Mouse (Mus musculus): Measurements from ENCODE around the gene Ano2. TPM values are rescaled to one million over a fixed set of nuclear protein-coding genes. Genes with fewer than 3 reads are reported as not detected.

The Ano2 gene
- not detected in 2 replicates for polyA plus RNA-seq (2012; ENCODE audit: insufficient read depth, insufficient read length, missing spikeins)

DNA sequence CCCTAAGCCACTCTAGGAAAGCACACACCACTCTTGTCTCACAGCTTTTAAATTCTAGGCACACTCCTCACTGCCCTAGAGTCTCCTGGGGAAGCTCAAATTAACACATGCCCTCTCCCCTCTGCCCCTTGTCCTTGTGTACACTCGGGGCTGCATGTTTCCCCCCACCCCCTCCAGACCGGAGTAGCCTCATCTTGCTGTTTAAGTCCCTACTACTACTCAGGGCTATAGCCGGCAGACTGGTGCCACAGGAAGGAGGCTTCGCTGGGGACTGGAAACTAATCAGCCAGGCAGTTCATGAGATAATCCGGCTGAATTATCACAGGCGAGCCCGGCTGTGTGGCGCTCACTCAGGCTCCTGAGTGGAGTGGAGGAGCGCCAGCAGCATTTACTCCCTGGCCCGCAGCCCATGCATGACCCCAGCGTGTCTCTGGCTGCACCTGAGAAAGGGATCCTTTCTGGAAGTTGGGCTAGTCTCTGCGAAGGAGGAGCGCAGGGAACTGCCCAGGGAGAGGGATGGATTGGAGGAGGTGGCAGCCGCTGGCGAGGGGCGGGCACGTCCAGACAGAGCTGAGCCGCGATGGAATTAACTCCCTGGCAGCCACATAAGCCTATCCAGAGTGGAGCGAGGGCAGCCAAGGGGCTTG lies at the start of gene Ano2:
Gene Ano2, plus strand, starts transcription at position 363 of the 647 bp plus-strand sequence.
- Histone ChIP-seq H3K4me3 (ENCODE audit: insufficient read depth, low read depth, low read length) (no peak within 1 kb of the TSS), H3K27ac (replicated peaks; ENCODE audit: low read depth, low read length) (no peak within 1 kb of the TSS), H3K4me1 (ENCODE audit: control insufficient read depth, insufficient read depth, insufficient read length, low read length) (no peaks in the 10 kb centered on the region)

DNA sequence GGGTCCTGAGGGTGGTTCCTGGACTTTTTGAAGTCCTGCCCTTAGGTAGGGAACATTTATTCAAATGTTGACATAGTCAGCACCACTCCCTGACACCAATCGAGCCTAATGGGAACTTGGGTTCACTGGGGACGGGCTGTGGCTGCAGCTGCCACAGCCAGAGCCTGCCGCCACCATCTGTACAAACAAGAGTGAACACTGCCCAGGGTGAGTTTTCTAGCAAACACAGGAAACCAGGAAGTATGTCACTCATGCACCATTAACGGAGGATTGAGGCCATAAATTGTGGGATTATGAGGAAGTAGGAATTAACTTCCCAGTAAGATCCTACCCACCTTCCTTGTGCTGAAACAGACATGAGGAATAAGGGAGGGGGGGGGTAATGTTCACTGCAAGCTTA lies 49.7 kb upstream of the Ano2 start:
- no peak overlapping the region for H3K27ac ChIP-seq (replicated peaks; ENCODE audit: low read depth, low read length)
- no peaks in the 10 kb centered on the region for H3K4me1 ChIP-seq (ENCODE audit: control insufficient read depth, insufficient read depth, insufficient read length, low read length)
- no peak overlapping the region for H3K4me3 ChIP-seq (ENCODE audit: insufficient read depth, low read depth, low read length)

DNA sequence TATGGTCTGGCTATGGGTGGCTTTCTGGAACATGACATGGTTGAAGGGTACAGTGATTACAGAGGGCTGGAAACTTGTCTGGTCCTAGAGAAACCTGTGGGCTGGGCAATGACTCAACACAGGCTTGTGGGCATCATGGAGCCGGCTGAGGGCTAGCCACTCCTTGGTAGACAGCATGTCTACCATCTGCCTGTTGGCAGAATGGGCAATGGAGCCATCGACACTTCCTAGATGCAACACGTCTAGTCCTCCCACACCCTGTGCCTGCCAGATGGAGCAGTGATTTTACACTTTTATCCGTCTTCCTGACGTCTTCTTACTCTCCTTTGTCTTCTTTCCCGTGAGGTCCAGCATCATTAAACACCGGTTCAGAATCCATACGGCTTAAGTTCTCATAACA lies 49.1 kb upstream of the Ano2 start:
- Histone ChIP-seq H3K27ac (replicated peaks; ENCODE audit: low read depth, low read length) (no peak overlapping the region), H3K4me1 (ENCODE audit: control insufficient read depth, insufficient read depth, insufficient read length, low read length) (no peaks in the 10 kb centered on the region), H3K4me3 (ENCODE audit: insufficient read depth, low read depth, low read length) (no peak overlapping the region)

DNA sequence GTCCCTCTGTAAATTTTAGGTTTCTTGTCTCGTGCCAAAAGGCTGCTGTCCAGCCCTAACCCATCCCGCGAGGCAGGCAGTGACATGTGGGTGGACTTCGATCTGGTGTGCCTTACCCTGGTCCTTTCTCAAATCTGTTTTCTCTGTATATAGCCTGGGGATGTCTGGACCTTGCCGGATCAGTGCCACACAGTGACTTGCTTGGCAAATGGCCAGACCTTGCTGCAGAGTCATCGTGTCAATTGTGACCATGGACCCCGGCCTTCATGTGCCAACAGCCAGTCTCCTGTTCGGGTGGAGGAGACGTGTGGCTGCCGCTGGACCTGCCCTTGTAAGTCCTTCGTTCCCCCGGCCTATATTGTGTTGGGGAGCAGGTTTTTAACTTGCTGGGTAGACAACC lies 41.3 kb upstream of the Ano2 start:
- H3K4me1 ChIP-seq (ENCODE audit: control insufficient read depth, insufficient read depth, insufficient read length, low read length), result no peaks in the 10 kb centered on the region
- no peak overlapping the region for H3K27ac ChIP-seq (replicated peaks; ENCODE audit: low read depth, low read length)
- no peak overlapping the region for H3K4me3 ChIP-seq (ENCODE audit: insufficient read depth, low read depth, low read length)

DNA sequence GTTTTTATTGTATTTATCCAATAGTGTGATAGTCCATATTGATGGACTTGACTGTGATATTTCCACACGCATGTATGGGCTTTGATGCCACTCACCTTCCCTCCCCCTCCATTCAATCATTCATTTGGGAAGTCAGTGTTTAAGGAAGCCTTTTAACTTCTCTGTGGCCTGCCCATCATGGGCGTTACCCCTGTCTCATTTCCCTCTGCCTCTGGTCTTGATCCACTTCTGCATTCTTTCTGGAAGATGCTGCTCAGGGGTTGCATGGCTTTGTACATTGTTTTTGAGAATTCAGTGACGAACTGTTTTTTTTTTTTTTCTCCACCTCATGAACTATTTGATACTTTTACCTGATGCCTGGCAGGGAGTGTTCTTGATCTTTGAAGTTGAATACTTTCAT lies 38.9 kb upstream of the Ano2 start:
- H3K27ac ChIP-seq (replicated peaks; ENCODE audit: low read depth, low read length), result no peak overlapping the region
- no peak overlapping the region for H3K4me3 ChIP-seq (ENCODE audit: insufficient read depth, low read depth, low read length)
- no peaks in the 10 kb centered on the region for H3K4me1 ChIP-seq (ENCODE audit: control insufficient read depth, insufficient read depth, insufficient read length, low read length)

DNA sequence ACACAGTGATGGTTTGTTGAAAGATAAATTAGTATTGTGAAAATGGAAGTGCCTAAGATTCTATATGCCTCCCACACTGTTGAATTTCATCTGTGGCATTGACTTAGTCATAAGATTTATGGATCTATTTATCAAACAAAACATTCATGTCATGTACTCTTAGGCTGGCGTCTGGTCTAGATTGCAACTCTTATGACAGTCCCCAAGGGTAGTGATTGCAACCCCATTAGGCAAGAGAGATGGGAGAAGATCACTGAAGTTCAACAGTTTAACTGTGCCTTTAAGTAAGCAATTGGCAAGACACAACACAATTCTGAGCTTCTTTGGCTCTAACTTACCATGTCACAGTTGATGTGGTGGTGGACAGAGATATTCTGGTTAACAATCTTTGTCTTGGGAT lies 36.8 kb upstream of the Ano2 start:
- Histone ChIP-seq H3K27ac (replicated peaks; ENCODE audit: low read depth, low read length) (no peak overlapping the region), H3K4me1 (ENCODE audit: control insufficient read depth, insufficient read depth, insufficient read length, low read length) (no peaks in the 10 kb centered on the region), H3K4me3 (ENCODE audit: insufficient read depth, low read depth, low read length) (no peak overlapping the region)

DNA sequence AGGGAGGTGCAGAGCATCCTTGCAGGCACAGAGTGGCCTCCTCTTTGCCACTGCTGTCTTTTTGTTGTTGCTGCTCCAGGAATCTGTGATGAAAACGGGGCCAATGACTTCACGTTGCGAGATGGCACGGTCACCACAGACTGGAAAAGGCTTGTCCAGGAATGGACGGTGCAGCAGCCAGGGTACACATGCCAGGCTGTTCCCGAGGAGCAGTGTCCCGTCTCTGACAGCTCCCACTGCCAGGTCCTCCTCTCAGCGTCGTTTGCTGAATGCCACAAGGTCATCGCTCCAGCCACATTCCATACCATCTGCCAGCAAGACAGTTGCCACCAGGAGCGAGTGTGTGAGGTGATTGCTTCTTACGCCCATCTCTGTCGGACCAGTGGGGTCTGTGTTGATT lies 33.3 kb upstream of the Ano2 start:
- no peak overlapping the region for H3K4me3 ChIP-seq (ENCODE audit: insufficient read depth, low read depth, low read length)
- H3K27ac ChIP-seq (replicated peaks; ENCODE audit: low read depth, low read length), result no peak overlapping the region
- no peaks in the 10 kb centered on the region for H3K4me1 ChIP-seq (ENCODE audit: control insufficient read depth, insufficient read depth, insufficient read length, low read length)

DNA sequence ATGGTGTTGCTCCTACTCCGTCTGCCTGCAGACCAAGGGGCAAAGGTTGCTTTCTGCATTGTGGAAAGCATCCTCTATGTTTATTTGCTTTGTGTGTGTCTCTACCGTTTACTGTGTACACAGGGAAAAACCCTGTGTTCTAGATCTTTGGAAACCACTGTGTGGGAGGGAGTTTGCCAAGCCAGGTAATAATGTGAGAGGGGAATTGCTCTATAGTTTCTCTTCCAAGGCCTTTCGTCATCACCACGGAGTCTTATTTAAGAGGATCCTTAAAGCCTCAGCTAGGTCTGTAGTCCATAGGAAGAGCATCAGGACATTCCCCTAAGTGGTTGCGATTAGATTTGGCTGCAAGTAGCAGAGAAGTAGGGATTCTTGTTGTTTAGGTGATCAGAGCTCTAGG lies 32.3 kb upstream of the Ano2 start:
- Histone ChIP-seq H3K4me3 (ENCODE audit: insufficient read depth, low read depth, low read length) (no peak overlapping the region), H3K4me1 (ENCODE audit: control insufficient read depth, insufficient read depth, insufficient read length, low read length) (no peaks in the 10 kb centered on the region), H3K27ac (replicated peaks; ENCODE audit: low read depth, low read length) (no peak overlapping the region)

DNA sequence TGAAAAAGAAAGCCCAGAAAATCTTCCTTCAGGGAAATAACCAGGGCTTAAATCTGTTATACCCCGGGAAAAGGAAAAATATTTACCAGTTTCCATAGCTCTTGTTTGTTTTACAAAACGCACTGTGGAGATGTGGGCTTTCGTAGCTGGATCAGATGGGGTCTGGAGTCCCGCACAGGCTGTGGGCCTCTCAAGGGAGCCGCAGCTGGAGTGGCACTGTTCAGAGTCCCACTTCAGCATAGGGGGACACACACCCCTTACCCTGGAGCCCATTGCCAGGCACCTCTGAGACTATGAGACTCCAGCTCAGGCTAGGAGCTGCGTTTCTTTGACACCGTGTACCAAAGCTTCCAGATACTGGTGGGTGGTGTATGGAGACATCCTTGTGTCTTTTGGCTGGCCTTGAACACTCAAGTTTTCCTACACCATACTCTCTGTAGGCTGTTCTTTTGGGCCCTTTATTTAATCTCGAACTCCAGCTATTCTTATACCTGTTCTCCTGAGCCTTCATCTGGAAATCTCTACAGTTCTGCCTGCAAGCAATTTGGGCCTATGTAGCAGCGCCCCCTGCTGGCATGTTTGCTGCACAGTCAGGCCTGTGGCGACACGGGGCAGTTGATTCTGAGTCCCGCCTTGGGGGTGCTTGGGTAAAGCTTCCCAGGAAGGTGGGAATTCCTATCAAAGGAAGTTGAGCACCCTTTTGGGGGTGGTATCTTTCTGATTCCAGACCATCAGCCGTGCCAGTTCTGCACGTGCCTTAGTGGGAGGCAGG lies 28.9 kb upstream of the Ano2 start:
- H3K4me3 ChIP-seq (ENCODE audit: insufficient read depth, low read depth, low read length), result no peak overlapping the region
- no peak overlapping the region for H3K27ac ChIP-seq (replicated peaks; ENCODE audit: low read depth, low read length)
- H3K4me1 ChIP-seq (ENCODE audit: control insufficient read depth, insufficient read depth, insufficient read length, low read length), result no peaks in the 10 kb centered on the region

DNA sequence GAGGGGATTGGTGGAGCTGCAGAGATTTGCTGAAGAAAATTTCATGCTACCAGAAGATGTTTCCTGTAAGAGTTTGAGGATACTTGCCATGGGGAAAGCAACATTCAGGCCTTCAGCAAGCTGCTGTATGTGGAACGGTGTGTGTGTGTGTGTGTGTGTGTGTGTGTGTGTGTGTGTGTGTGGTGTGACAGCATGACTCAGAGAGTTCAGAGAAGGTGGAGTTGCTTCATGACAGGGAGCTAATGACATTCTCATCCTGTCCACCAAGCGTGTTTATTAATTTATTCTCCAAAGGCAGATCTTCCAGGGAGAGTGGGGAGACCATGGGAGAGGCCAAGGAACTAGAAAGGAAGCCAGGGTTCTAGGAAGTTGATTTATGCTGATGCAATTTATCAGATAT lies 26.3 kb upstream of the Ano2 start:
- Histone ChIP-seq H3K4me1 (ENCODE audit: control insufficient read depth, insufficient read depth, insufficient read length, low read length) (no peaks in the 10 kb centered on the region), H3K4me3 (ENCODE audit: insufficient read depth, low read depth, low read length) (no peak overlapping the region), H3K27ac (replicated peaks; ENCODE audit: low read depth, low read length) (no peak overlapping the region)

DNA sequence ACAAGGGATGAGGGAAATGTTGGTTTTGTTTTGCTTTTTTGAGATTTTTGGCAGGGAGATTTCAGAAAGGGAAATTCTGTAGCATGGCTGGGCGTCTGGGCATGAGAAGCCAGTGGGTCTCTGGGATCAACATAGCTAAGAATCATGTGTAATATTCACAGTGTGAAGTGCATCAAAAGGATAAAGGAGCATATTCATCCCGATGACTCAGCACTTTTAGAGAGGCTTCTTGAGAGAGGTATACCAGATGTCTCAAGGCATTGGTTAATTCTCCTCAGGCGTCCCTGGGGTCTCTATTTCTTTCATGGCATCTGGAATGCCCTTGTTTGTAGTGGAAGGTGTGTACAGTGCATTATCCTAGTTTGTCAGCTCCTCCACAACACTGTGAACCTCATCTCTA lies 18.4 kb upstream of the Ano2 start:
- no peak overlapping the region for H3K27ac ChIP-seq (replicated peaks; ENCODE audit: low read depth, low read length)
- no peaks in the 10 kb centered on the region for H3K4me1 ChIP-seq (ENCODE audit: control insufficient read depth, insufficient read depth, insufficient read length, low read length)
- no peak overlapping the region for H3K4me3 ChIP-seq (ENCODE audit: insufficient read depth, low read depth, low read length)

DNA sequence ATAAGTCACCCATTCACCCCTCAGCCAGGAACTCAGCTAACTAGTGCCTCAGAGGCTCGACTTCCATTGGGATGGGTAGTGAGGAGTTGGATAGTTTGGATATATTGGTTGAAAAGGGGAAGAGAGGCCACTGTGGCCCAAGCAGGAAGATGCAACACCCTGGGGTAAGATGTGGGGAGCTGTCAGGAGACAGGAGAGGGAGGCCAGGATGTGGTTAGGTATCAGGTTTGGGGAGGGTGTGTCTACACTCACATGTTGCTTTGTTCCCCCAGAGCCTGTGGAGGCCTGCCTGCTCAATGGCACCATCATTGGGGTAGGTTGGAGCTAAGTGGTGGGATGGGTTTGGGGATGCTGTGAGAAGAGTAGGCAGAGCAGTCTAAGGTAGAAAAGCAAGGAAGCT lies 11.7 kb upstream of the Ano2 start:
- Histone ChIP-seq H3K27ac (replicated peaks; ENCODE audit: low read depth, low read length) (no peak overlapping the region), H3K4me3 (ENCODE audit: insufficient read depth, low read depth, low read length) (no peak overlapping the region), H3K4me1 (ENCODE audit: control insufficient read depth, insufficient read depth, insufficient read length, low read length) (no peaks in the 10 kb centered on the region)

DNA sequence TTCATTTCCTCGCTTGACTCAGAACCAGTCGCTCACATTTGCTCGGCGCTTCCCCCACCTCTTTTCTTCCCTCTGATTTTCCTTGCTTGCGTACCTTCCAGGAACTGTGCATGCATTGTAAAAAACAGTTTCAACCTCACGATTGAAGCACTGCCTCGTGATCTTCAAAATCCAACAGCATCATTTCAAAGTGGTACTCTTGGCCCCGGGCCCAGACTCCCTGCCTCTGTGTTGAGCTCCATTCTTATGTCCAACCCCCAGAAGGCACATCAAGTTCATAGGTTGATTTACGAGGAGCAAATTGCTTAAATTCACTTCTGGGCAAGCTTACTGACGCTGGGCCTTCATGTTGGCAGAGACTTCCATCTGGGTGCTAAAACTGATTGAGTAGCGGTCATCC lies 9.6 kb upstream of the Ano2 start:
- no peak overlapping the region for H3K4me3 ChIP-seq (ENCODE audit: insufficient read depth, low read depth, low read length)
- no peaks in the 10 kb centered on the region for H3K4me1 ChIP-seq (ENCODE audit: control insufficient read depth, insufficient read depth, insufficient read length, low read length)
- no peak overlapping the region for H3K27ac ChIP-seq (replicated peaks; ENCODE audit: low read depth, low read length)

DNA sequence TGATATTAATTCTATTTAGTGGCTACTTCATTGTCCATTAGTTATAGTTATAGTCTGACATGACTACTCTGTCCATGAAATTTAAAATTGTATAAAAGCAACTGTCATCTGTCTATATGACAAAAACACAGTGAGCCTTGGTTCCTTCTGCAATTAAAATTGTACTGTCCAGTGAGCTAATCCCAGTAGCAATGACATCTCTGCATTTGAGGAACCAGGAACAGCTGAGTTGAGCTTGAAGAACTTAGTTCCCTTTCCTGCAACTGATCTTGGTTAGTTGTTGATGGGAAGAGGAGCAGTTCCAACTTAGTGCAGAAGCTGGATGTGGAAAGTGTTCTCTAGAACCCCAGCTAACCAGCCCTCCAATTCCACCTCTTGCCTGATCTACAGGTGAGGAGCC lies 4.8 kb upstream of the Ano2 start:
- Histone ChIP-seq H3K4me1 (ENCODE audit: control insufficient read depth, insufficient read depth, insufficient read length, low read length) (no peaks in the 10 kb centered on the region), H3K4me3 (ENCODE audit: insufficient read depth, low read depth, low read length) (no peak overlapping the region), H3K27ac (replicated peaks; ENCODE audit: low read depth, low read length) (no peak overlapping the region)

DNA sequence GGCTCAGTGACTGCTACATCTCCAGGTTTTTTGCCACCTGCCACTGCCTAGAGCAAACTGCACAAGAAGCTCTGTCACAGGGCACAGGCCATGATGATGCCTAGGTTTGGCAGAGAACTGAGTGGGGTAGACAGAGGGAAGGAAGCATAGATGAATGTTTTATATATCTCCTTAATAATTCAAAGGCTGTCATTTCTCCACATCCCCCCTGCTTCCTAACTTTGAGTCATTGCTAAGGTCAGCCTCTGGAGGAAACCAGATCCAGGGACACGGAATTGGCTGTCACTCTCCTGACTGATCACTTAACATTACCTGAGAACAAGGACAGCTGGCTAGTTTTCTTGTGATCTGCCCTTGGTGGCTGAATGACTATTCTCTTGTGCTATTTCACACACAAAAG lies 2.2 kb upstream of the Ano2 start:
- H3K4me3 ChIP-seq (ENCODE audit: insufficient read depth, low read depth, low read length), result no peak overlapping the region
- no peak overlapping the region for H3K27ac ChIP-seq (replicated peaks; ENCODE audit: low read depth, low read length)
- no peaks in the 10 kb centered on the region for H3K4me1 ChIP-seq (ENCODE audit: control insufficient read depth, insufficient read depth, insufficient read length, low read length)

DNA sequence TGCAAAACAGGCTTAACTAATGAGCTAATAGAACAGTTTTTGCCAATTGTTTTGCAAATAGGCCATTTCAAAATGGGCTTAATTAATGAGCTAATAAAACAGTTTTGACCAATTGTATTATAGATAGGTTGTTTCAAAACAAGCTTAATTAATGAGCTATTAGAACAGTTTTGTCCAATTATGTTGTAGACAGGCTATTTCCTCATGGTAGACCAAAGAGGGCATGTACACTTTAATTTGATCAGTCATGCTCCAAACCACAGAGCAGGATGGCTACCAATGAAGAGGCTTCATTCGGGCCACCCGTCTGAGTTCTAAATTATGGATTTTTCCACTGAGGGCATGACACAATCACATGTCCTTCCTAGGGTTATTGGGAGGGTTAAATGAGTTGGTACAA lies 10.9 kb downstream of the Ano2 start:
- no peak overlapping the region for H3K27ac ChIP-seq (replicated peaks; ENCODE audit: low read depth, low read length)
- H3K4me3 ChIP-seq (ENCODE audit: insufficient read depth, low read depth, low read length), result no peak overlapping the region
- no peaks in the 10 kb centered on the region for H3K4me1 ChIP-seq (ENCODE audit: control insufficient read depth, insufficient read depth, insufficient read length, low read length)

Measured in brown adipose tissue, adult 24 weeks (tissue).